Mouse (Mus musculus) colon, adult 2 months (tissue): ENCODE results near the gene Serpinb2. TPM values are rescaled to one million over a fixed set of nuclear protein-coding genes. Genes with fewer than 3 reads are reported as not detected.

Experiments used
- polyA plus RNA-seq: library from polyadenylated mRNA; depleted of rRNA; stranded (reverse); fragments of >200 nt; gene quantifications from 2 replicates; pipeline ENCODE4 v1.2.3, GENCODE M21; 2012; rRNA removed

Gene Serpinb2
- not detected in 2 replicates for polyA plus RNA-seq

DNA sequence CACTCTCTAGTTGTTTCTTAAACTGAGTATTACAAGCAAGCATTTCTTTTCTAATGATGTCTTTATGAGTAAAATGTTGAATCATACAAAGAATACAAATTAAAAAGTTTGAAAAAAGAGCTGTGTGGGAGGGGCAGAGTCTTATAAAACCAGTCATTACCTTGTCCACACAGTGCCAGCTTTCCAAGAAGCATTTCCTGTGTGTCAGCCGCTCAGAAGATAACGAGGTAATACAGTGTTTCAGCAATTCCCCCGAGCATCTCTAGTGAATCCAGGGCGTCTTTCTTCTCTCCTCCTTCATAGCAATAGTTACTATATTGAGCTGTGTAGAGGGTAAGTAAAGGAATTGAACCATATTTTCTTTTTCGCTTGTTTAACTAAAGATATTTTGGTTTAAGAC is at the start of gene Serpinb2:
Gene Serpinb2 (plus strand): TSS at position 172 of the 400 bp plus-strand sequence.

Other genes with a start within 250 kb of the Serpinb2 start
- not detected in 2 replicates for gene Serpinb3b, start 233.1 kb upstream of the Serpinb2 start, polyA plus RNA-seq
- not detected in 2 replicates for gene Serpinb3c, start 233.1 kb upstream of the Serpinb2 start, polyA plus RNA-seq
- not detected in 2 replicates for gene Serpinb11, start 150.2 kb upstream of the Serpinb2 start, polyA plus RNA-seq
- gene Serpinb7, start 111.8 kb upstream of the Serpinb2 start, polyA plus RNA-seq, result not detected in 2 replicates
- gene Serpinb8, start 78.6 kb downstream of the Serpinb2 start, polyA plus RNA-seq, result 0.52 and 0.90 TPM in 2 replicates